Mouse (Mus musculus) forebrain, embryonic 14.5 days (tissue): Measurements from ENCODE around the gene Lhfp. TPM values are rescaled to one million over a fixed set of nuclear protein-coding genes. Genes with fewer than 3 reads are reported as not detected.
"Not testable (repeated sequence)": the region's sequence is repeated elsewhere in the genome, so short reads cannot be mapped to it uniquely, and the experiment has no call there.

Experiments used
- ATAC-seq: fragments of 200-750 bp; cut with Nextera tagmentation; 2 replicates; pipeline ENCODE4 v1.8.0; 2017; ENCODE audit warnings: mild to moderate bottlenecking, moderate library complexity
- DNase-seq: peaks from one replicate; pipeline ENCODE4 v3.0.0-alpha.2; 2015; ENCODE audit warnings: low spot score
- H3K27ac ChIP-seq: fragments of 300-500 bp; sonication (generic); 2 replicates; pipeline ENCODE4 v1.5.1; 2014; ENCODE audit warnings: low read depth, mild to moderate bottlenecking, control low read depth, low read length, moderate library complexity
- H3K27me3 ChIP-seq: fragments of 300-500 bp; sonication (generic); replicated peaks from 2 replicates; pipeline ENCODE4 v1.6.1; 2014; ENCODE audit warnings: low read length, control low read depth, mixed read lengths; ENCODE audit not compliant: control insufficient read depth, insufficient read depth
- H3K36me3 ChIP-seq: fragments of 300-500 bp; sonication (generic); 2 replicates; pipeline ENCODE4 v1.6.1; 2014; ENCODE audit warnings: low read length, control low read depth; ENCODE audit not compliant: control insufficient read depth, insufficient read depth
- H3K4me1 ChIP-seq: fragments of 300-500 bp; sonication (generic); 2 replicates; pipeline ENCODE4 v1.6.1; 2014; ENCODE audit warnings: antibody characterized with exemption, low read length, control low read depth; ENCODE audit not compliant: control insufficient read depth, insufficient read depth
- H3K4me2 ChIP-seq: fragments of 300-500 bp; sonication (generic); 2 replicates; pipeline ENCODE4 v1.6.1; 2014; ENCODE audit warnings: mild to moderate bottlenecking, control low read depth, low read length
- H3K4me3 ChIP-seq: fragments of 300-500 bp; sonication (generic); 2 replicates; pipeline ENCODE4 v1.5.1; 2014; ENCODE audit warnings: low read depth, low read length, control low read depth
- H3K9ac ChIP-seq: fragments of 300-500 bp; sonication (generic); 2 replicates; pipeline ENCODE4 v1.6.1; 2014; ENCODE audit warnings: mild to moderate bottlenecking, low read length, control low read depth, moderate library complexity
- H3K9me3 ChIP-seq: fragments of 300-500 bp; sonication (generic); replicated peaks from 2 replicates; pipeline ENCODE4 v1.6.1; 2016; ENCODE audit warnings: low read length, control low read depth, mixed read lengths; ENCODE audit not compliant: control insufficient read depth
- WGBS: fragments of 180-500 bp; shearing (Covaris S2); extraction: QIAGEN DNeasy Blood & Tissue Kit; methylation state at CpG from one replicate; pipeline ENCODE4 v1.1.7; 2014; 5-methylcytosine and 5-hydroxymethylcytosine counted together
- polyA plus RNA-seq: library from polyadenylated mRNA; unstranded; fragments of >200 nt; fragmentation: Nextera tagmentation; extraction: Ambion mirVana; gene quantifications from 2 replicates; pipeline ENCODE4 v1.2.1, GENCODE M21; 2014

The Lhfp gene
- polyA plus RNA-seq, 1 experiment from 2014 or later = 37.4 TPM

GRCm38 (mm10) chr3:53231112-53231511, 189.8 kb downstream of the Lhfp start:
- Histone ChIP-seq H3K9me3 (0 out of 2 replicates have a peak, but pooled peaks cover 3% of the 10 kb centered on the region), H3K27ac (no peak overlapping the region), H3K27me3 (no peaks in the 10 kb centered on the region), H3K4me2 (no peak overlapping the region), H3K36me3 (no peaks in the 10 kb centered on the region), H3K9ac (no peak overlapping the region), H3K4me1 (no peaks in the 10 kb centered on the region), H3K4me3 (no peak overlapping the region)
- ATAC-seq = no peak
- 58% methylated on average over 3 of the region's 3 CpGs for WGBS
- DNase-seq = no peak

GRCm38 (mm10) chr3:53232411-53232810, 191.1 kb downstream of the Lhfp start:
- H3K27ac ChIP-seq, H3K27me3 ChIP-seq, H3K4me1 ChIP-seq, H3K36me3 ChIP-seq, H3K9me3 ChIP-seq, ATAC-seq, H3K9ac ChIP-seq, H3K4me3 ChIP-seq, H3K4me2 ChIP-seq, DNase-seq: not testable (repeated sequence)
- WGBS = 90% methylated on average over 9 of the region's 9 CpGs

DNA sequence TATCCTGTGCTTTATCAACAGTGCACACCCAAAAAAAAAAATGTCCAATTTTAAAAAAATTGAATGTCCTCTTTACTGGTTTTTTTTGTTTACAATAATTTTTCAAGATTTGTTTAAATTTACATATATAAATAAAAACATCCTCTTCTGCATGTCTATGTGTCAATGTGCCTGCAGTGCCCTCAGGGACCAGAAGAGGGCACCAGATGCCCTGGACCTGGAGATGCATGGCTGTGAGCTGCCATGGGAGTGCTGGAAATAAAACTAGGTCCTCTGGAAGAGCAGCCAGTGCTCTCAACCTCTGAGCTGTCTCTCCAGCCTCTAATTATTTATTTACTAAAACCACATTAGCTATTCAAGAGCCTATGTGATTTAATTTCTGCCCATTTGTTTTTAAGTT, 193.4 kb downstream of the Lhfp start:
- Histone ChIP-seq H3K4me2 (no peak overlapping the region), H3K27me3 (no peaks in the 10 kb centered on the region), H3K9me3 (0 out of 2 replicates have a peak, but pooled peaks cover 3% of the 10 kb centered on the region), H3K4me3 (no peak overlapping the region), H3K4me1 (no peaks in the 10 kb centered on the region), H3K36me3 (no peaks in the 10 kb centered on the region), H3K27ac (no peak overlapping the region), H3K9ac (no peak overlapping the region)
- no peak for DNase-seq
- no peak for ATAC-seq

- ATAC-seq = no peak
- Histone ChIP-seq H3K4me2 (no peak overlapping the region), H3K9me3 (0 out of 2 replicates have a peak, but pooled peaks cover 3% of the 10 kb centered on the region), H3K4me3 (no peak overlapping the region), H3K4me1 (no peaks in the 10 kb centered on the region), H3K27ac (no peak overlapping the region), H3K36me3 (no peaks in the 10 kb centered on the region), H3K9ac (no peak overlapping the region), H3K27me3 (no peaks in the 10 kb centered on the region)
- 92% methylated on average over 4 of the region's 4 CpGs for WGBS
- DNase-seq = no peak
These were observed 195.1 kb downstream of the Lhfp start for GRCm38 (mm10) chr3:53236471-53236870.

DNA sequence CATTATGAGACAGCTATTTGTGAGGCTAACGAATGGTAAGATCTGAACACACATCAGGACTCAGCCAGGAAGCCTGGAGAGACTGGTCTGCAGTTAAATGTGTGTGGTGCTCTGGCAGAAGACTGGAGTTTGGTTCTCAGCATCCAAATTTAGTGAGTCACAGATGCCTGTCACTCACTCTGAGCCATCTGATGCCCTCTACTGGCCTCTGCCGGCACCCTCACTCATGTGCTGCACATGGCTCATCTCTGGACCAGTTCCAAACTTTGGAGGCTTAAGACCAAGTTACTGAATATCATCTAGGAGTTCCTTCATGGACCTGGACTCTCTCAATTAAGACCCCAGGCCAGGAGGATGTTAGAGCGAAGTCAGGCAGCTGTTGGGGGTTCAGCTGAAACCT, 198.8 kb downstream of the Lhfp start:
- Histone ChIP-seq H3K4me1 (no peaks in the 10 kb centered on the region), H3K27ac (no peak overlapping the region), H3K4me2 (no peak overlapping the region), H3K4me3 (no peak overlapping the region), H3K27me3 (no peaks in the 10 kb centered on the region), H3K9me3 (no peaks in the 10 kb centered on the region), H3K36me3 (no peaks in the 10 kb centered on the region), H3K9ac (no peak overlapping the region)
- 90% methylated on average over 3 of the region's 3 CpGs for WGBS
- ATAC-seq (no peak), DNase-seq (no peak)

- H3K4me2 ChIP-seq = no peak overlapping the region
- no peaks in the 10 kb centered on the region for H3K9me3 ChIP-seq
- 91% methylated on average over 9 of the region's 9 CpGs for WGBS
- ATAC-seq (no peak), DNase-seq (no peak)
- H3K9ac ChIP-seq = no peak overlapping the region
- no peaks in the 10 kb centered on the region for H3K27me3 ChIP-seq
- no peak overlapping the region for H3K4me3 ChIP-seq
- H3K36me3 ChIP-seq = no peaks in the 10 kb centered on the region
- no peak overlapping the region for H3K27ac ChIP-seq
- peaks cover 3% of the 10 kb centered on the region; the same call in 1 of the 2 replicates for H3K4me1 ChIP-seq
These were observed 204.4 kb downstream of the Lhfp start for GRCm38 (mm10) chr3:53245571-53246208.

GRCm38 (mm10) chr3:53247102-53247501, 205.8 kb downstream of the Lhfp start:
- WGBS = 72% methylated on average over 3 of the region's 3 CpGs
- H3K27me3 ChIP-seq = no peaks in the 10 kb centered on the region
- no peaks in the 10 kb centered on the region for H3K9me3 ChIP-seq
- H3K9ac ChIP-seq = no peak overlapping the region
- H3K4me2 ChIP-seq = no peak overlapping the region
- no peak for ATAC-seq
- no peak overlapping the region for H3K27ac ChIP-seq
- peaks cover 3% of the 10 kb centered on the region; the same call in 1 of the 2 replicates for H3K4me1 ChIP-seq
- H3K36me3 ChIP-seq = no peaks in the 10 kb centered on the region
- H3K4me3 ChIP-seq = no peak overlapping the region
- DNase-seq = peak; percentile 55

DNA sequence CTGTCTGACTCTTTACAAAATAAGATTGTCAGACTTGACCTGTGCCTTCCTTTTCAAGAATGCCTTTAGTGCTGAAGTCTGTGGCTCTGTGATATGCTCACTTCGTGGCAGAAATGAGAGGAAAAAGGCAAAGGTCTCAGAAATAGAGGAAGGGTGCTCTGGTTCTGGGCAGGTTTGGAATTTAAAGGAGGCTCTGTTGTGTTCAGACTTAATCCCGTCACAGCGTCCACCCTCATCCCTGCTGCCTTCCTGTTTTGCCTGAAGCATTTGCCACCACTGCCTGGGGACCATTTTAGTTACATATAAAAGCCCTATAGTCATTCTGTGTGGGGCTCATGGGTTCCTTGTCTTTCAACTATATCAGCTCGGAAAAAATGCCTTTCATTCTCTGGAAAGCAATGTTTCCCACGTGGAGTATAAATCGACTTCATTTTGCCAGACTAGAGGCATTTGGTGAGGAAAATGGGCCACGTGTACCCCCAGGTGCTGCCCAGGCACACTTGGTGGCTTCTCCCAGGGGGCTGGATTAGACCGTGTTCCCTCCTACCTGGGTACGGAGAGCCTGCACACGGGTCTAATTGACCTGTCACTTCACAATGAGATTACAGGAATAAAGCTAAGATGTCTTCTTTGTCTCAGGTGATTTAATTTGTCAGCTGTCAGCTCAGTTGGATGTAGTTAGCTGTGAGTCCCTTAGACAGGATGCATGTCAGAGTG, 207.0 kb downstream of the Lhfp start:
- 16% methylated on average over 10 of the region's 10 CpGs for WGBS
- Histone ChIP-seq H3K36me3 (no peaks in the 10 kb centered on the region), H3K9ac (no peak overlapping the region; the same call in 1 of the 2 replicates), H3K4me1 (peaks cover 6% of the 10 kb centered on the region; the same call in 1 of the 2 replicates), H3K27me3 (no peaks in the 10 kb centered on the region), H3K4me3 (no peak overlapping the region), H3K9me3 (no peaks in the 10 kb centered on the region), H3K27ac (no peak overlapping the region), H3K4me2 (no peak overlapping the region)
- no peak for ATAC-seq
- no peak for DNase-seq

DNA sequence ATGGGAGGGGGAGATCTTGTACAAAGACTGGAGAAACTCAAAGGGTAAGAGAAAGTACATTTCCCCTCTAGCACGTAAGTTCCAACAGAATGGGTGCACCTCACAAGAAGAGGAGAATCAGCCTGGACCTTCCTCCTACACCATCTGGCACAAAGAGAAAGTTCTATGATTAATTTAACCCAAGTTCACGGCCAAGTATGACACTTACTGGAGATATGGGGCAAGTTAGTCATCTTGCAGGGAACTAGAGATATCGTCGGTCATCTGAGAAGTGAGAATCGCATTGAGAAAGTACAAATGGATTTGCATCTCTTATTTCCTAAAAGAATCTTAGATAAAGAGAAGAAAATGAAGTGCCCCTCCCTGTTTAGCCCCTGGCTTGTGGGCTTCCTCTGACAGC, 211.2 kb downstream of the Lhfp start:
- Histone ChIP-seq H3K9me3 (no peaks in the 10 kb centered on the region), H3K9ac (no peak overlapping the region), H3K27me3 (no peaks in the 10 kb centered on the region), H3K4me3 (no peak overlapping the region), H3K4me1 (peaks cover 9% of the 10 kb centered on the region; the same call in 1 of the 2 replicates), H3K27ac (no peak overlapping the region), H3K36me3 (no peaks in the 10 kb centered on the region), H3K4me2 (no peak overlapping the region)
- WGBS = 94% methylated on average over 5 of the region's 5 CpGs
- DNase-seq (no peak), ATAC-seq (no peak)
